Mouse (Mus musculus) stomach, postnatal 0 days (tissue): ENCODE results near the gene Atxn7l1. TPM values are rescaled to one million over a fixed set of nuclear protein-coding genes. Genes with fewer than 3 reads are reported as not detected.
"Not testable (repeated sequence)": the region's sequence is repeated elsewhere in the genome, so short reads cannot be mapped to it uniquely, and the experiment has no call there.

Source experiments
- ATAC-seq: fragments of 200-750 bp; cut with Nextera tagmentation; 2 replicates; pipeline ENCODE4 v1.8.0; 2017; ENCODE audit not compliant: low FRiP score, low TSS enrichment
- DNase-seq: peaks from one replicate; pipeline ENCODE4 v3.0.0-alpha.2; 2016; ENCODE audit warnings: low spot score
- H3K27ac ChIP-seq: fragments of 300-500 bp; sonication (generic); replicated peaks from 2 replicates; pipeline ENCODE4 v1.5.1; 2014; ENCODE audit warnings: mild to moderate bottlenecking, control low read depth
- H3K27me3 ChIP-seq: fragments of 300-500 bp; sonication (generic); 2 replicates; pipeline ENCODE4 v1.6.1; 2014; ENCODE audit warnings: low read length; ENCODE audit not compliant: control insufficient read depth, insufficient read depth
- H3K36me3 ChIP-seq: fragments of 300-500 bp; sonication (generic); 2 replicates; pipeline ENCODE4 v1.6.1; 2014; ENCODE audit warnings: low read length, mixed read lengths; ENCODE audit not compliant: control insufficient read depth, insufficient read depth
- H3K4me1 ChIP-seq: fragments of 300-500 bp; sonication (generic); replicated peaks from 2 replicates; pipeline ENCODE4 v1.6.1; 2014; ENCODE audit warnings: antibody characterized with exemption; ENCODE audit not compliant: control insufficient read depth, insufficient read depth
- H3K4me2 ChIP-seq: fragments of 300-500 bp; sonication (generic); replicated peaks from 2 replicates; pipeline ENCODE4 v1.6.1; 2014; ENCODE audit warnings: low read depth, mild to moderate bottlenecking, control low read depth, moderate library complexity
- H3K4me3 ChIP-seq: fragments of 300-500 bp; sonication (generic); 2 replicates; pipeline ENCODE4 v1.5.1; 2014; ENCODE audit warnings: low read depth, low read length, control low read depth
- H3K9ac ChIP-seq: fragments of 300-500 bp; sonication (generic); 2 replicates; pipeline ENCODE4 v1.6.1; 2014; ENCODE audit warnings: mild to moderate bottlenecking, low read length, control low read depth, mixed read lengths
- H3K9me3 ChIP-seq: fragments of 300-500 bp; sonication (generic); 2 replicates; pipeline ENCODE4 v1.6.1; 2016; ENCODE audit warnings: low read length; ENCODE audit not compliant: control insufficient read depth
- CTCF ChIP-seq: IDR thresholded peaks from 2 replicates; pipeline ENCODE4 v1.5.1; 2016; ENCODE audit warnings: antibody characterized with exemption, low read depth, mild to moderate bottlenecking, moderate library complexity
- EP300 ChIP-seq: optimal IDR thresholded peaks from 2 replicates; pipeline ENCODE3; 2016; ENCODE audit warnings: antibody characterized with exemption
- WGBS: fragments of 180-500 bp; shearing (Covaris S2); extraction: QIAGEN DNeasy Blood & Tissue Kit; methylation state at CpG from one replicate; pipeline ENCODE4 v1.1.7; 2014; 5-methylcytosine and 5-hydroxymethylcytosine counted together
- polyA plus RNA-seq: library from polyadenylated mRNA; unstranded; fragments of >200 nt; fragmentation: Nextera tagmentation; extraction: Ambion mirVana; gene quantifications from 2 replicates; pipeline ENCODE4 v1.2.1, GENCODE M21; 2015

The Atxn7l1 gene
- polyA plus RNA-seq, 1 experiment from 2014 or later: 4.7 TPM

DNA sequence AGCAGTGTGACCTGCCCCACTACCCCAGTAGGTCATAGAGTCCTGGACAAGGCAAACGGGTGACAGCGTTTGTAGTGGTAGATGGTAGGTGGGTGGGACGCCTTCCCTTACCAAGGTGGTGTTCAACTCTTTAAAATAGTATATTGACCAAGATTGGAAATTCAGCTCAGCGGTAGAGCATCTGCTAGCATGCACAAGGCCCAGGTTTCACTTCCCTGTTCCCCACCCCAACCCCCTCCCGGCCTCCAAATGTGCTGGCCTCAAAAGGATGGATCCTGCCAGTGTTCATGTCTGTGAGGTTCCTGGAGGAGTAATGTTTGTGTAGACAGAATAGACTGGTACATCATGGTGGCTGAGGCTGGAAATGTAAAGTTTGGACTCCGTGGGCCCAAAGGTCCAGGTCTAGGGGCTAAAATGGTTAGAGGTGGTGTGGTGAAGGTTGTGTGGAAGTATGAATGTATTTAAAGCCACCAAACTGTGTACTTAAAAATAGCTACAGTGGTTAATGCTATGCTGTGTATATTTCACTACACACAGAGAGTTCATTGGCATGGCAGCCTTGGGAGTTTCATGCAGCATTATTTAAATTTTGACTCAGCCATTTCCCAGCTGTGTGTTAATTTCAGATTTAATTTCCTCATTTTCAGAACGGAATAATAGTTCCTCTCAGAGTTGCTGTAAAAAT, 9.0 kb downstream of the Atxn7l1 start:
- no peaks in the 10 kb centered on the region for H3K4me1 ChIP-seq
- no peaks in the 10 kb centered on the region for H3K27me3 ChIP-seq
- TF ChIP-seq EP300: no peak
- no peak for TF ChIP-seq CTCF
- DNase-seq: no peak
- WGBS: 86% methylated on average over 7 of the region's 7 CpGs
- H3K9me3 ChIP-seq: no peaks in the 10 kb centered on the region
- no peak overlapping the region for H3K27ac ChIP-seq
- H3K36me3 ChIP-seq: no peaks in the 10 kb centered on the region
- no peak overlapping the region for H3K4me3 ChIP-seq
- no peak overlapping the region for H3K9ac ChIP-seq
- ATAC-seq: no peak
- no peak overlapping the region for H3K4me2 ChIP-seq

DNA sequence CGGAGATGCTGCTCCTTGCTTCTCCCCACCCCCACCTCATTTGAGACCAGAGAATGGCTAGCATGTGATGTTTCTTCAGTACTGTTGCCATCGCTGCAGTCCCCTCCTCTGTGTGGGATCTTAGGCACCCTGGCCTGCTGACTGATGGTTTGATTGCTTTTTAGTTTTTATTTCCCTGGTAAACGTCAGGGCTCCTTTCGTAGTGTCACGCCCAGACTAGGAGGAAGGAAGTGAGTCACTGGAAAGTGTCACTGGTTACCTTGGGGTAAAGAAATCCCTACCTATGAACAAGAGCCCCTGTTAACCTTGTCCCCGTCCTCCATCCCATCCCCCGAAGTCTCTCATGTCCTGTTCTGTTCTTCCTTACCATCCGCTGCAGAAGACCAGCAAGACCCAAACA, 10.8 kb downstream of the Atxn7l1 start:
- Histone ChIP-seq H3K9ac (no peak overlapping the region), H3K36me3 (no peaks in the 10 kb centered on the region), H3K9me3 (no peaks in the 10 kb centered on the region), H3K4me2 (no peak overlapping the region), H3K27me3 (no peaks in the 10 kb centered on the region), H3K27ac (no peak overlapping the region), H3K4me3 (no peak overlapping the region), H3K4me1 (no peaks in the 10 kb centered on the region)
- 75% methylated on average over 8 of the region's 8 CpGs for WGBS
- TF ChIP-seq EP300: no peak
- TF ChIP-seq CTCF: no peak
- DNase-seq (no peak), ATAC-seq (no peak)

DNA sequence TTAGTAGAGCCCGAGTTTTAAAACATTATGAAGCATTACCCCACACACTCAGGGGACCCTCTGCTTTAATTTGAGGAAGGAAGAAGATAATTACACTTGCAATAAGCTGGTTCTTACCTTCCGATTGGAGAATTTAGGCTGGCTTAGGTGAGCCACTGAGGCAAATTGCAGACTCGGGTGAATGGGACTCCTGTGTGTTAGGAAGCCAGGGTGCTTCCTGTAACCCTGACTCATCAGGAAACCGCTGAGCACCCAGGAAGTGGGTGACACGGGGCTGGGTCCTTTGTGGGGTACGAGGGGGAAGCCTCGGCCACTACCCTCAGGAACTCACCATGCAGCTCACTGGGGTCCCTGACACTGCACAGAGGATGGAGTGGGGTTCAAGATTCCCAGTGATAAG, 12.9 kb downstream of the Atxn7l1 start:
- no peaks in the 10 kb centered on the region for H3K27me3 ChIP-seq
- no peaks in the 10 kb centered on the region for H3K4me1 ChIP-seq
- H3K4me2 ChIP-seq: no peak overlapping the region
- DNase-seq: no peak
- no peak overlapping the region for H3K9ac ChIP-seq
- no peak overlapping the region for H3K27ac ChIP-seq
- no peak for TF ChIP-seq EP300
- no peak for TF ChIP-seq CTCF
- H3K36me3 ChIP-seq: no peaks in the 10 kb centered on the region
- H3K9me3 ChIP-seq: no peaks in the 10 kb centered on the region
- no peak for ATAC-seq
- WGBS: 84% methylated on average over 7 of the region's 7 CpGs
- H3K4me3 ChIP-seq: no peak overlapping the region

DNA sequence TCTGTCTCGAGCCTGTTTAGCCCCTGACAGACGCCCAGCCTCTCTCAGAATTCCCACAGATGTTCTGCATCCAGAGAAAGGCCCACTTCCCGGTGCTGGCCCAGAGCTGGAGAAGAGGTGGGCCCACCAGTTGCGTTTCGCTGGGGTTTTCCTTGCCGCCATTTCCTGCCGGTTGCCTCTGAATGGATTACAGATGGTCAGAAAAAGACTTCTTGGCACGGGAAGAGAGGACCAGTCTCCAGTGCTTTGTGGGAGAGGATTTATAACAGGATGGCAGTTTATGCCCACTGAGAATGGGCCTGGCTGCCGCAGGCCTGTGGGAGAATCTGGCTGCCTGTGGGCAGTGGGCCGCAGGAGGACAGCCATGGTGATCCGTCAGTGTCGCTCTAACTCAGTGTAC, 15.0 kb downstream of the Atxn7l1 start:
- H3K36me3 ChIP-seq: no peaks in the 10 kb centered on the region
- 0 out of 2 replicates have a peak overlapping the region, but pooled peaks have one; percentile 5 for H3K4me2 ChIP-seq
- no peaks in the 10 kb centered on the region for H3K9me3 ChIP-seq
- DNase-seq: no peak
- 44% methylated on average over 12 of the region's 12 CpGs for WGBS
- TF ChIP-seq CTCF (no peak), EP300 (no peak)
- H3K4me3 ChIP-seq: no peak overlapping the region
- no peaks in the 10 kb centered on the region for H3K27me3 ChIP-seq
- peak overlapping the region; percentile 49; the same call in 1 of the 2 replicates for H3K27ac ChIP-seq
- no peaks in the 10 kb centered on the region for H3K4me1 ChIP-seq
- no peak for ATAC-seq
- peak overlapping the region; percentile 8; the same call in 1 of the 2 replicates for H3K9ac ChIP-seq

DNA sequence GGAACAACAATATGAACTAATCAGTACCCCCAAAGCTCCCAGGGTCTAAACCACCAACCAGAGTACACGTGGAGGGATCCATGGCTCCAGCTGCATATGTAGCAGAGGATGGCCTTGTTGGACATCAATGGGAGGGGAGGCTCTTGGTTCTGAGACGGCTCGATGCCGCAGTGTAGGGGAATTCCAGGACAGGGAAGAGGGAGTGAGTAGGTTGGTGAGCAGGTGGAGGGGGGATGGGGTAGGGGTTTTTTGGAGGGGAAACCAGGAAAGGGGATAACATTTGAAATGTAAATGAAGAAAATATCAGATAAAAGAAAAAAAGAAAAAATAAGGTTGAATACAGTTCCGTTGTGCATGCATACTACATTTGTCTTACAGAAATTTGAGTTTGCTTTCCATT, 16.5 kb downstream of the Atxn7l1 start:
- H3K4me3 ChIP-seq, H3K36me3 ChIP-seq, H3K4me2 ChIP-seq, H3K27me3 ChIP-seq, H3K4me1 ChIP-seq, H3K9ac ChIP-seq, DNase-seq, ATAC-seq, H3K27ac ChIP-seq, H3K9me3 ChIP-seq: not testable (repeated sequence)
- 94% methylated on average over 5 of the region's 5 CpGs for WGBS

DNA sequence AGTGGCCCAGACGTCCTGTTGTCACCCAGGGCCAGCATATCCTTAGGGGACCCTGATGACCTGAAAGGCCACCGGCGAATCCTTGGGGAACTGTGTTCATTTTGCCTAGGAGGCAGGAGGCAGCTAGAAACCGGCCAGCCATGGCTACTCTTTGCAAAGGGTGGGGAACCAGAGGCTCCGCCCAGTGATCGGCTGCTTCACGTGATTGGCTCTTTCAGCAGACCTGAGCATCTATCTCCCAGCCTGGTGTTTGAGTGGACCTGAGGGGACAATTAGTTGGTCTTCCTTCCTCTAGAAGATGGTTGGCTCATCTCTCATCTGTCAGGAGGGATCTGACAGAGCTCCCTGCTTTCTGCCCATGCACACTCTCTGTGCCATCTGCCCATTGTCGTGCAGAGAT, 19.2 kb downstream of the Atxn7l1 start:
- Histone ChIP-seq H3K36me3 (no peaks in the 10 kb centered on the region), H3K9ac (no peak overlapping the region), H3K4me3 (no peak overlapping the region), H3K27me3 (no peaks in the 10 kb centered on the region), H3K27ac (no peak overlapping the region), H3K4me2 (no peak overlapping the region), H3K4me1 (no peaks in the 10 kb centered on the region), H3K9me3 (no peaks in the 10 kb centered on the region)
- ATAC-seq: no peak
- TF ChIP-seq CTCF: no peak
- TF ChIP-seq EP300: no peak
- 59% methylated on average over 8 of the region's 8 CpGs for WGBS
- no peak for DNase-seq
